Comparison of ENCODE assay signal across 12 mouse cellular contexts in genomic region chr2:152704811-152705370, GRCm38 (mm10). TPM values are rescaled to one million over a fixed set of nuclear protein-coding genes. Genes with fewer than 3 reads are reported as not detected.
DNase-seq lines count a peak whose midpoint lies in the region; ATAC-seq lines count a peak whose summit lies in the region.
"Had no signal": no experiment of that assay in that cellular context is flagged by ENCODE, and none has a peak within 500 bp of the region (broad histone marks: within the 10 kb centered on the region; RNA-seq: fewer than 3 reads in every experiment).

No protein-coding gene starts in this region.

- no peaks in the 10 kb centered on the region for H3K9me3 ChIP-seq in lung, embryonic 16.5 days (ENCODE audit: control insufficient read depth, low read length)
- no peaks in the 10 kb centered on the region for H3K9me3 ChIP-seq in hindbrain, embryonic 14.5 days (ENCODE audit: control insufficient read depth, low read length)
- H3K9me3 ChIP-seq in stomach, embryonic 15.5 days, result no peaks in the 10 kb centered on the region

- H3K36me3 ChIP-seq in lung, embryonic 16.5 days (ENCODE audit: control insufficient read depth, insufficient read depth, low read length), result peaks cover 46% of the 10 kb centered on the region
- H3K36me3 ChIP-seq in hindbrain, embryonic 14.5 days (replicated peaks; ENCODE audit: control insufficient read depth, insufficient read depth), result peaks cover 62% of the 10 kb centered on the region
- peaks cover 43% of the 10 kb centered on the region for H3K36me3 ChIP-seq in stomach, embryonic 15.5 days

- no peak for ATAC-seq in lung, embryonic 16.5 days (ENCODE audit: low read depth)
- no peak for ATAC-seq in hindbrain, embryonic 14.5 days (ENCODE audit: low FRiP score)
- no peak for ATAC-seq in stomach, embryonic 15.5 days (ENCODE audit: insufficient read depth, low FRiP score, low read depth)
- no peak for ATAC-seq in monocyte, adult 5-6 weeks (replicated peaks; ENCODE audit: insufficient number of reproducible peaks, low FRiP score, low TSS enrichment, poor library complexity, severe bottlenecking)

- H3K9ac ChIP-seq in lung, embryonic 16.5 days (ENCODE audit: low read length), result no peak overlapping the region
- H3K9ac ChIP-seq in hindbrain, embryonic 14.5 days, result 0 out of 2 replicates have a peak overlapping the region, but pooled peaks have one; percentile 11
- no peak overlapping the region for H3K9ac ChIP-seq in stomach, embryonic 15.5 days

- no peak overlapping the region for H3K4me2 ChIP-seq in lung, embryonic 16.5 days (ENCODE audit: low read depth, low read length)
- no peak overlapping the region for H3K4me2 ChIP-seq in hindbrain, embryonic 14.5 days (replicated peaks)
- no peak overlapping the region for H3K4me2 ChIP-seq in stomach, embryonic 15.5 days

- 88% methylated on average over 14 of the region's 14 CpGs for WGBS in lung, embryonic 16.5 days
- 89% methylated on average over 14 of the region's 14 CpGs for WGBS in hindbrain, embryonic 14.5 days
- WGBS in stomach, embryonic 15.5 days, result 90% methylated on average over 14 of the region's 14 CpGs

- H3K27me3 ChIP-seq in lung, embryonic 16.5 days (ENCODE audit: control insufficient read depth, insufficient read depth, low read depth, low read length), result no peaks in the 10 kb centered on the region
- H3K27me3 ChIP-seq in hindbrain, embryonic 14.5 days (ENCODE audit: control insufficient read depth, insufficient read depth, low read length), result no peaks in the 10 kb centered on the region
- no peaks in the 10 kb centered on the region for H3K27me3 ChIP-seq in stomach, embryonic 15.5 days (replicated peaks)

- H3K27ac ChIP-seq in lung, embryonic 16.5 days (ENCODE audit: low read length), result peak overlapping the region; percentile 97
- H3K27ac ChIP-seq in hindbrain, embryonic 14.5 days, result peak overlapping the region; percentile 88
- 0 out of 2 replicates have a peak overlapping the region, but pooled peaks have one; percentile 93 for H3K27ac ChIP-seq in stomach, embryonic 15.5 days
- H3K27ac ChIP-seq: macrophage had no signal

- H3K4me3 ChIP-seq in lung, embryonic 16.5 days (ENCODE audit: low read length), result no peak overlapping the region
- H3K4me3 ChIP-seq in hindbrain, embryonic 14.5 days (replicated peaks; ENCODE audit: low read length), result no peak overlapping the region
- no peak overlapping the region for H3K4me3 ChIP-seq in stomach, embryonic 15.5 days (replicated peaks)

- H3K4me1 ChIP-seq in lung, embryonic 16.5 days (replicated peaks; ENCODE audit: control insufficient read depth, insufficient read depth, low read length), result peaks cover 30% of the 10 kb centered on the region
- peaks cover 20% of the 10 kb centered on the region for H3K4me1 ChIP-seq in hindbrain, embryonic 14.5 days (replicated peaks; ENCODE audit: control insufficient read depth, insufficient read depth, low read length)
- peaks cover 30% of the 10 kb centered on the region for H3K4me1 ChIP-seq in stomach, embryonic 15.5 days

- DNase-seq in cerebellum, adult 18-20 months, result peak; percentile 33 to 56
- DNase-seq in cerebellum, postnatal 10 days, result no peak
- DNase-seq in lung, postnatal 36 days, result no peak
- no peak for DNase-seq in hindbrain, embryonic 14.5 days (ENCODE audit: low spot score)
- no peak for DNase-seq in c-Kit-positive CD71-positive TER-119-positive erythroid progenitor cells, embryonic 14.5 days (ENCODE audit: low spot score)
- DNase-seq: adrenal gland, postnatal 10 days; embryo, embryonic 11 days; heart, postnatal 10 days had no signal

RNA-seq across cellular contexts. Expression of gene Mcts2, which starts 18.1 kb away (rescaled TPM):
- 26.1 and 27.4 TPM in 2 replicates for polyA plus RNA-seq in lung, embryonic 16.5 days (2015; fragmentation: Nextera tagmentation; extraction: Ambion mirVana)
- polyA plus RNA-seq in hindbrain, embryonic 14.5 days (2014; fragmentation: Nextera tagmentation; extraction: Ambion mirVana), result 34.0 and 41.9 TPM in 2 replicates
- polyA plus RNA-seq in stomach, embryonic 15.5 days (2015; fragmentation: Nextera tagmentation; extraction: Ambion mirVana), result 23.1 and 26.7 TPM in 2 replicates
- 10.0 to 12.9 TPM (median 10.6 TPM) in 3 replicates for total RNA-seq in monocyte, adult 5-6 weeks (2017)

RNA-seq across cellular contexts. Expression of gene Id1, which starts 31.2 kb away (rescaled TPM):
- 186 and 189 TPM in 2 replicates for polyA plus RNA-seq in lung, embryonic 16.5 days (2015; fragmentation: Nextera tagmentation; extraction: Ambion mirVana)
- polyA plus RNA-seq in hindbrain, embryonic 14.5 days (2014; fragmentation: Nextera tagmentation; extraction: Ambion mirVana), result 56.5 and 68.0 TPM in 2 replicates
- 117 and 138 TPM in 2 replicates for polyA plus RNA-seq in stomach, embryonic 15.5 days (2015; fragmentation: Nextera tagmentation; extraction: Ambion mirVana)
- 3.7 to 18.6 TPM (median 15.7 TPM) in 3 replicates for total RNA-seq in monocyte, adult 5-6 weeks (2017)

RNA-seq across cellular contexts. Expression of gene H13, which starts 35.6 kb away (rescaled TPM):
- 96.3 and 98.8 TPM in 2 replicates for polyA plus RNA-seq in lung, embryonic 16.5 days (2015; fragmentation: Nextera tagmentation; extraction: Ambion mirVana)
- polyA plus RNA-seq in hindbrain, embryonic 14.5 days (2014; fragmentation: Nextera tagmentation; extraction: Ambion mirVana), result 155 and 164 TPM in 2 replicates
- polyA plus RNA-seq in stomach, embryonic 15.5 days (2015; fragmentation: Nextera tagmentation; extraction: Ambion mirVana), result 122 and 135 TPM in 2 replicates
- total RNA-seq in monocyte, adult 5-6 weeks (2017), result 74.4 to 107 TPM (median 101 TPM) in 3 replicates

RNA-seq across cellular contexts. Expression of gene Cox4i2, which starts 49.1 kb away (rescaled TPM):
- 99.6 and 104 TPM in 2 replicates for polyA plus RNA-seq in lung, embryonic 16.5 days (2015; fragmentation: Nextera tagmentation; extraction: Ambion mirVana)
- 5.8 TPM in 2 replicates for polyA plus RNA-seq in hindbrain, embryonic 14.5 days (2014; fragmentation: Nextera tagmentation; extraction: Ambion mirVana)
- 19.0 and 19.5 TPM in 2 replicates for polyA plus RNA-seq in stomach, embryonic 15.5 days (2015; fragmentation: Nextera tagmentation; extraction: Ambion mirVana)
- total RNA-seq in monocyte, adult 5-6 weeks (2017), result not detected in 3 replicates
- polyA plus RNA-seq: macrophage had no signal

Comparison
In these comparisons a context has a peak if more than half of its experiments do, and no peak if none do; other contexts are left out.
1. DNase-seq: peak in cerebellum, adult 18-20 months (2 of 2); none in cerebellum, postnatal 10 days (0 of 2), lung, postnatal 36 days (single experiment), hindbrain, embryonic 14.5 days (single experiment) and c-Kit-positive CD71-positive TER-119-positive erythroid progenitor cells, embryonic 14.5 days (single experiment).
2. Peak in every context shown above with its lines, with median percentiles within 50 percentile points of each other: H3K27ac ChIP-seq.